Mouse (Mus musculus): Measurements from ENCODE around the gene Hic2. TPM values are rescaled to one million over a fixed set of nuclear protein-coding genes. Genes with fewer than 3 reads are reported as not detected.

The Hic2 gene
- polyA plus RNA-seq, 1 experiment: 1.1 TPM

GRCm38 (mm10) chr16:17239409-17239808, 6.0 kb downstream of the Hic2 start:
- no peaks in the 10 kb centered on the region for H3K36me3 ChIP-seq (ENCODE audit: control insufficient read depth, insufficient read depth)
- H3ac ChIP-seq (ENCODE audit: control insufficient read depth, insufficient read length): no peak overlapping the region
- no peaks in the 10 kb centered on the region for H3K27me3 ChIP-seq (ENCODE audit: control insufficient read depth, insufficient read depth, insufficient read length)
- TF ChIP-seq SRF (IDR thresholded peaks at IDR 0.05; ENCODE audit: control insufficient read depth, insufficient read length, low read depth) (no peak), USF1 (IDR thresholded peaks at IDR 0.05; ENCODE audit: low read depth) (no peak), CEBPB (IDR thresholded peaks at IDR 0.05; ENCODE audit: insufficient read depth, poor library complexity, severe bottlenecking) (no peak), TCF12 (IDR thresholded peaks at IDR 0.05; ENCODE audit: insufficient read depth, poor library complexity, severe bottlenecking) (no peak), MAX (IDR thresholded peaks at IDR 0.05; ENCODE audit: low read depth) (no peak), TCF3 (IDR thresholded peaks at IDR 0.05; ENCODE audit: insufficient read length, low read depth) (no peak), E2F4 (IDR thresholded peaks at IDR 0.05; ENCODE audit: insufficient read depth) (no peak), REST (IDR thresholded peaks at IDR 0.05; ENCODE audit: insufficient read depth, insufficient read length) (no peak), MYOD1 (IDR thresholded peaks at IDR 0.05; ENCODE audit: control insufficient read depth in 1 of 3, insufficient read length in 2 of 3, low read depth in 2 of 3) (no peak), MYOG (IDR thresholded peaks at IDR 0.05; ENCODE audit: control insufficient read depth in 1 of 3, insufficient read depth in 1 of 3, insufficient read length in 2 of 3, low read depth in 2 of 3) (no peak), POLR2AphosphoS2 (IDR thresholded peaks at IDR 0.05; ENCODE audit: insufficient read length, low read depth) (no peak), POLR2A (IDR thresholded peaks at IDR 0.05; ENCODE audit: insufficient read length, low read depth) (no peak)
- no peak overlapping the region for H3K4me3 ChIP-seq
- no peak overlapping the region for H3K4me2 ChIP-seq (ENCODE audit: low read depth)
- H3K79me2 ChIP-seq (ENCODE audit: control insufficient read depth, insufficient read depth): peaks cover 27% of the 10 kb centered on the region

GRCm38 (mm10) chr16:17243731-17244130, 10.4 kb downstream of the Hic2 start:
- Histone ChIP-seq H3K79me2 (ENCODE audit: control insufficient read depth, insufficient read depth) (peaks cover 15% of the 10 kb centered on the region), H3ac (ENCODE audit: control insufficient read depth, insufficient read length) (no peak overlapping the region), H3K4me2 (ENCODE audit: low read depth) (no peak overlapping the region), H3K27me3 (ENCODE audit: control insufficient read depth, insufficient read depth, insufficient read length) (no peaks in the 10 kb centered on the region), H3K36me3 (ENCODE audit: control insufficient read depth, insufficient read depth) (no peaks in the 10 kb centered on the region), H3K4me3 (no peak overlapping the region)
- TF ChIP-seq SRF (IDR thresholded peaks at IDR 0.05; ENCODE audit: control insufficient read depth, insufficient read length, low read depth) (no peak), TCF12 (IDR thresholded peaks at IDR 0.05; ENCODE audit: insufficient read depth, poor library complexity, severe bottlenecking) (no peak), REST (IDR thresholded peaks at IDR 0.05; ENCODE audit: insufficient read depth, insufficient read length) (no peak), MAX (IDR thresholded peaks at IDR 0.05; ENCODE audit: low read depth) (no peak), TCF3 (IDR thresholded peaks at IDR 0.05; ENCODE audit: insufficient read length, low read depth) (no peak), POLR2AphosphoS2 (IDR thresholded peaks at IDR 0.05; ENCODE audit: insufficient read length, low read depth) (no peak), USF1 (IDR thresholded peaks at IDR 0.05; ENCODE audit: low read depth) (no peak), POLR2A (IDR thresholded peaks at IDR 0.05; ENCODE audit: insufficient read length, low read depth) (no peak)

GRCm38 (mm10) chr16:17244996-17245395, 11.6 kb downstream of the Hic2 start:
- H3K27me3 ChIP-seq (ENCODE audit: control insufficient read depth, insufficient read depth, insufficient read length): no peaks in the 10 kb centered on the region
- peaks cover 4% of the 10 kb centered on the region for H3K79me2 ChIP-seq (ENCODE audit: control insufficient read depth, insufficient read depth)
- H3K36me3 ChIP-seq (ENCODE audit: control insufficient read depth, insufficient read depth): no peaks in the 10 kb centered on the region
- no peak overlapping the region for H3ac ChIP-seq (ENCODE audit: control insufficient read depth, insufficient read length)
- TF ChIP-seq E2F4 (IDR thresholded peaks at IDR 0.05; ENCODE audit: insufficient read depth): no peak
- TF ChIP-seq POLR2A (IDR thresholded peaks at IDR 0.05; ENCODE audit: insufficient read length, low read depth): no peak
- no peak for TF ChIP-seq POLR2AphosphoS2 (IDR thresholded peaks at IDR 0.05; ENCODE audit: insufficient read length, low read depth)
- TF ChIP-seq USF1 (IDR thresholded peaks at IDR 0.05; ENCODE audit: low read depth): no peak
- no peak for TF ChIP-seq MYOD1 (IDR thresholded peaks at IDR 0.05; ENCODE audit: control insufficient read depth in 1 of 3, insufficient read length in 2 of 3, low read depth in 2 of 3)
- TF ChIP-seq REST (IDR thresholded peaks at IDR 0.05; ENCODE audit: insufficient read depth, insufficient read length): no peak
- no peak for TF ChIP-seq MYOG (IDR thresholded peaks at IDR 0.05; ENCODE audit: control insufficient read depth in 1 of 3, insufficient read depth in 1 of 3, insufficient read length in 2 of 3, low read depth in 2 of 3)
- TF ChIP-seq TCF3 (IDR thresholded peaks at IDR 0.05; ENCODE audit: insufficient read length, low read depth): no peak
- no peak for TF ChIP-seq TCF12 (IDR thresholded peaks at IDR 0.05; ENCODE audit: insufficient read depth, poor library complexity, severe bottlenecking)
- no peak for TF ChIP-seq CEBPB (IDR thresholded peaks at IDR 0.05; ENCODE audit: insufficient read depth, poor library complexity, severe bottlenecking)
- no peak for TF ChIP-seq SRF (IDR thresholded peaks at IDR 0.05; ENCODE audit: control insufficient read depth, insufficient read length, low read depth)
- no peak for TF ChIP-seq MAX (IDR thresholded peaks at IDR 0.05; ENCODE audit: low read depth)
- no peak overlapping the region for H3K4me2 ChIP-seq (ENCODE audit: low read depth)
- no peak overlapping the region for H3K4me3 ChIP-seq

GRCm38 (mm10) chr16:17247727-17248126, 14.4 kb downstream of the Hic2 start:
- Histone ChIP-seq H3K27me3 (ENCODE audit: control insufficient read depth, insufficient read depth, insufficient read length) (no peaks in the 10 kb centered on the region), H3ac (ENCODE audit: control insufficient read depth, insufficient read length) (no peak overlapping the region), H3K4me3 (no peak overlapping the region), H3K36me3 (ENCODE audit: control insufficient read depth, insufficient read depth) (no peaks in the 10 kb centered on the region), H3K4me2 (ENCODE audit: low read depth) (no peak overlapping the region), H3K79me2 (ENCODE audit: control insufficient read depth, insufficient read depth) (peaks cover 5% of the 10 kb centered on the region)
- no peak for TF ChIP-seq MYOD1 (IDR thresholded peaks at IDR 0.05; ENCODE audit: control insufficient read depth in 1 of 3, insufficient read length in 2 of 3, low read depth in 2 of 3)
- TF ChIP-seq CEBPB (IDR thresholded peaks at IDR 0.05; ENCODE audit: insufficient read depth, poor library complexity, severe bottlenecking): no peak

DNA sequence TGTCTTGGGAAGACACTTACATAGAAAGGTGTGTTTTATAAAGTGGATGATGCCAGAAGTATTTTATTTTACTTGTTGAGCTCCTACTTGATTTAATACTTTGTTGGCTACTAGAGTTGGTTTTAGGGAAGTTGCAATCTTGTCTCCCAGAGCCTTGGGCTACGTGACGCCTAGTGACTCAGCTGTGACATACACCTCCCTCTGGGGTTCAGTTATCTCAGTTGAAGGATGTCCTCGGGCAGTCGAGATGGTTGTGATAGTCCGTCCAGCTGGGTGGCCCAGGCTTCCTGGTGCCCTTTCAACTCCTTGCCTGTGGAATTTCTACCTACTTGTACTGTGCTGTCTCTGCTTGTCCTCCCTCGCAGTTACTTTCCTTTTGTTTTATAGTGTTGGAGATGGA, 15.8 kb downstream of the Hic2 start:
- Histone ChIP-seq H3K79me2 (ENCODE audit: control insufficient read depth, insufficient read depth) (peaks cover 5% of the 10 kb centered on the region), H3K4me3 (no peak overlapping the region), H3ac (ENCODE audit: control insufficient read depth, insufficient read length) (no peak overlapping the region), H3K36me3 (ENCODE audit: control insufficient read depth, insufficient read depth) (no peaks in the 10 kb centered on the region), H3K27me3 (ENCODE audit: control insufficient read depth, insufficient read depth, insufficient read length) (no peaks in the 10 kb centered on the region), H3K4me2 (ENCODE audit: low read depth) (peak overlapping the region; percentile 4)
- TF ChIP-seq SRF (IDR thresholded peaks at IDR 0.05; ENCODE audit: control insufficient read depth, insufficient read length, low read depth) (no peak), REST (IDR thresholded peaks at IDR 0.05; ENCODE audit: insufficient read depth, insufficient read length) (no peak), POLR2AphosphoS2 (IDR thresholded peaks at IDR 0.05; ENCODE audit: insufficient read length, low read depth) (no peak), TCF12 (IDR thresholded peaks at IDR 0.05; ENCODE audit: insufficient read depth, poor library complexity, severe bottlenecking) (no peak), CEBPB (IDR thresholded peaks at IDR 0.05; ENCODE audit: insufficient read depth, poor library complexity, severe bottlenecking) (no peak), TCF3 (IDR thresholded peaks at IDR 0.05; ENCODE audit: insufficient read length, low read depth) (no peak), MYOD1 (IDR thresholded peaks at IDR 0.05; ENCODE audit: control insufficient read depth in 1 of 3, insufficient read length in 2 of 3, low read depth in 2 of 3) (no peak), MYOG (IDR thresholded peaks at IDR 0.05; ENCODE audit: control insufficient read depth in 1 of 3, insufficient read depth in 1 of 3, insufficient read length in 2 of 3, low read depth in 2 of 3) (no peak), USF1 (IDR thresholded peaks at IDR 0.05; ENCODE audit: low read depth) (no peak), MAX (IDR thresholded peaks at IDR 0.05; ENCODE audit: low read depth) (no peak), POLR2A (IDR thresholded peaks at IDR 0.05; ENCODE audit: insufficient read length, low read depth) (no peak), E2F4 (IDR thresholded peaks at IDR 0.05; ENCODE audit: insufficient read depth) (no peak)
